Mouse (Mus musculus) forebrain, embryonic 13.5 days (tissue): Measurements from ENCODE around the gene Syngr3. TPM values are rescaled to one million over a fixed set of nuclear protein-coding genes. Genes with fewer than 3 reads are reported as not detected.
A peak's percentile ranks its signal among the peaks of the same experiment; 100 is the strongest.

Experiments used
- ATAC-seq: fragments of 200-750 bp; cut with Nextera tagmentation; 2 replicates; pipeline ENCODE4 v1.8.0; 2017
- H3K27ac ChIP-seq: fragments of 300-500 bp; sonication (generic); 2 replicates; pipeline ENCODE4 v1.5.1; 2015; ENCODE audit warnings: inconsistent platforms, mild to moderate bottlenecking, moderate library complexity
- H3K27me3 ChIP-seq: fragments of 300-500 bp; sonication (generic); 2 replicates; pipeline ENCODE4 v1.6.1; 2015; ENCODE audit warnings: mild to moderate bottlenecking, inconsistent platforms
- H3K36me3 ChIP-seq: fragments of 300-500 bp; sonication (generic); 2 replicates; pipeline ENCODE4 v1.6.1; 2015; ENCODE audit warnings: mild to moderate bottlenecking, inconsistent platforms; ENCODE audit not compliant: poor library complexity, severe bottlenecking
- H3K4me1 ChIP-seq: fragments of 300-500 bp; sonication (generic); 2 replicates; pipeline ENCODE4 v1.6.1; 2015; ENCODE audit warnings: inconsistent platforms
- H3K4me2 ChIP-seq: fragments of 300-500 bp; sonication (generic); 2 replicates; pipeline ENCODE4 v1.6.1; 2015; ENCODE audit warnings: inconsistent platforms, mild to moderate bottlenecking, moderate library complexity
- H3K4me3 ChIP-seq: fragments of 300-500 bp; sonication (generic); 2 replicates; pipeline ENCODE4 v1.5.1; 2015; ENCODE audit warnings: mild to moderate bottlenecking, inconsistent platforms
- H3K9ac ChIP-seq: fragments of 300-500 bp; sonication (generic); 2 replicates; pipeline ENCODE4 v1.6.1; 2015; ENCODE audit warnings: mild to moderate bottlenecking, inconsistent platforms
- H3K9me3 ChIP-seq: fragments of 300-500 bp; sonication (generic); replicated peaks from 2 replicates; pipeline ENCODE4 v1.6.1; 2016; ENCODE audit warnings: inconsistent platforms
- WGBS: fragments of 180-500 bp; shearing (Covaris S2); methylation state at CpG from one replicate; pipeline ENCODE4 v1.1.7; 2015; 5-methylcytosine and 5-hydroxymethylcytosine counted together
- polyA plus RNA-seq: library from polyadenylated mRNA; unstranded; fragments of >200 nt; fragmentation: Nextera tagmentation; extraction: Ambion mirVana; gene quantifications from 2 replicates; pipeline ENCODE4 v1.2.1, GENCODE M21; 2015

The Syngr3 gene
- polyA plus RNA-seq, 1 experiment from 2014 or later = 61.0 TPM

DNA sequence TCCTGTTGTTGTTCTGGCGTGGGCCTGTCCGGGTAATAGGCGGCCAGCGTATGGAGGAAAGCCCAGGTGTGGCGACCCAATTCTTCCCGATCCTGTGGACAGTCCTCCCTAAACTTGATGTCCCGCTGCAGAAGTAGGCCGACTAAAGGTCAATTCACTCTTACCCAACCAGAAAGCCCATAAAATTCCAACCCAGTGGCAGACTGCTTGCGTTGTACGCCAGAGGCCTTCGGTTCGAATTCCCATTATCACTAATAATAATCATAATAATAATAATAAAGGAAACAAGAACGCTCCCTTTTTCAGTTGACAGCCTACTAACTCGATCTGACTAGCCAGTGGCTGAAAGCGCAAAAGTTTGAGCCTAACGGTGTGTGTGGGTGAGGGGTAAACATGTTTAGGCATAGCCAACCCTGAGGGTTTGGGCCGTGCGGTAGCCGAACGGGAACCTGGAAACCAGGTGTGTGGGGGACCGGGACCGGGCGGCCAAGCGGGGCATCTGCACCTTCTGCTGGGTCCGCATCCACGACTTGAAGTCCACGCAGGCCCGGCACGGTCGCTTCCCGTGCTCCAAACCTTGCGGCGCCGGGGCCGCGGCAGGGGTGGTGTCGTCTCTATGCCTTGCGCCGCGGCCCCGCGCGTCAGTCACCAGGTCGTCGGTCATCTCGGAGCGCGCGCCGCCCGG lies 5.7 kb upstream of the Syngr3 start:
- Histone ChIP-seq H3K9ac (peak overlapping the region; percentile 87), H3K4me2 (peak overlapping the region; percentile 66), H3K27me3 (peaks cover 4% of the 10 kb centered on the region), H3K36me3 (peaks cover 26% of the 10 kb centered on the region), H3K27ac (peak overlapping the region; percentile 84), H3K9me3 (no peaks in the 10 kb centered on the region), H3K4me3 (peak overlapping the region; percentile 79), H3K4me1 (peaks cover 35% of the 10 kb centered on the region)
- 5% methylated on average over 48 of the region's 51 CpGs for WGBS
- ATAC-seq = peak; percentile 56

GRCm38 (mm10) chr17:24692385-24692784 lies 2.6 kb upstream of the Syngr3 start:
- peaks cover 15% of the 10 kb centered on the region for H3K36me3 ChIP-seq
- WGBS = 84% methylated on average over 5 of the region's 5 CpGs
- H3K4me2 ChIP-seq = no peak overlapping the region
- no peak overlapping the region for H3K4me3 ChIP-seq
- peaks cover 28% of the 10 kb centered on the region for H3K27me3 ChIP-seq
- ATAC-seq = no peak
- no peak overlapping the region for H3K9ac ChIP-seq
- peaks cover 46% of the 10 kb centered on the region for H3K4me1 ChIP-seq
- no peaks in the 10 kb centered on the region for H3K9me3 ChIP-seq
- no peak overlapping the region for H3K27ac ChIP-seq

GRCm38 (mm10) chr17:24687599-24687998 lies 2.2 kb downstream of the Syngr3 start:
- Histone ChIP-seq H3K9me3 (no peaks in the 10 kb centered on the region), H3K9ac (peak overlapping the region; percentile 46; the same call in 1 of the 2 replicates), H3K36me3 (peaks cover 14% of the 10 kb centered on the region), H3K4me1 (peaks cover 33% of the 10 kb centered on the region), H3K27ac (no peak overlapping the region), H3K4me2 (peak overlapping the region; percentile 58), H3K4me3 (peak overlapping the region; percentile 34), H3K27me3 (peaks cover 37% of the 10 kb centered on the region)
- 16% methylated on average over 23 of the region's 23 CpGs for WGBS
- ATAC-seq = no peak

DNA sequence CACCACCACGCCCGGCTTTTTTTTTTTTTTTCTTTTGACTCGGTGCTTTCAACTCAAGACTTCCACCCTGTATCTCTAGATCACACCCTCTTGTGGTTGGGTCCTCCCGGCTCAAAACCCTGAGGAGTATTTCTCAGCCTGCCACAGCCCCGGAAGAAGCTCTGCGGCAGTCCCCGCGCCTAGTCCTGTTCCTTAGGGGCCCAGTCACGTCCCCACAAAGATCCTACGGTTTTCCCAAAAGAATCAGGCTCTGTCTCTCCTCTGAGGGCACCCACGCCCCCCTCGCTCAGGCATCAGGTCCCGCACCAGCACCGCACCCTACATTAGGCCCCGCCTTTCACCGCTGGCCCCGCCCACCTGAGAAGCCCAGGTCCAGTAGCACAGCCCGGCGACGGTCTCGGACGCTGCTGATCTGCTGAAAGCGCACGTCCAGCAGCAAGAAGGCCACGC lies 2.6 kb downstream of the Syngr3 start:
- peaks cover 37% of the 10 kb centered on the region for H3K27me3 ChIP-seq
- peaks cover 33% of the 10 kb centered on the region for H3K4me1 ChIP-seq
- WGBS = 1% methylated on average over 25 of the region's 25 CpGs
- H3K4me3 ChIP-seq = peak overlapping the region; percentile 34
- no peak for ATAC-seq
- H3K9me3 ChIP-seq = no peaks in the 10 kb centered on the region
- peak overlapping the region; percentile 46 for H3K9ac ChIP-seq
- no peak overlapping the region for H3K27ac ChIP-seq
- H3K36me3 ChIP-seq = peaks cover 14% of the 10 kb centered on the region
- H3K4me2 ChIP-seq = peak overlapping the region; percentile 58

DNA sequence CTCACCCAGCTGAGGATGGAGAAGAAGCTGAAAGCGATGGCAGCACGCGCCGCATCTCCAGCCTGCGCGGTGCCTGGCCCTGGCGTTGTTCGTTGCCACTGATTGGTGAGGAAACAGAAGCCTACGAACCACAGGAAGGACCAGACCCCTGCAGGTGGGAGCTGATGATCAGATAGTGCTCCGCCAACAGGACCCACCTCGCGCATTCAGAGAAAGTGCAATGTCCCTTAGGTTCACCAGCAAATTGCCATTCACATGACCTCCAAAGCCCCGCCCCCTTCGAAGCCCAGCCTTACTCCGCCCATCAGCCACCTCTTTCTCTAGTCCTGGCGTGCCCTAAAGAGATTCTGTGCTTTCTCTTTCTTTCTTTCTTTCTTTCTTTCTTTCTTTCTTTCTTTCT lies 3.2 kb downstream of the Syngr3 start:
- peaks cover 37% of the 10 kb centered on the region for H3K27me3 ChIP-seq
- WGBS = 34% methylated on average over 16 of the region's 16 CpGs
- no peak overlapping the region for H3K4me3 ChIP-seq

DNA sequence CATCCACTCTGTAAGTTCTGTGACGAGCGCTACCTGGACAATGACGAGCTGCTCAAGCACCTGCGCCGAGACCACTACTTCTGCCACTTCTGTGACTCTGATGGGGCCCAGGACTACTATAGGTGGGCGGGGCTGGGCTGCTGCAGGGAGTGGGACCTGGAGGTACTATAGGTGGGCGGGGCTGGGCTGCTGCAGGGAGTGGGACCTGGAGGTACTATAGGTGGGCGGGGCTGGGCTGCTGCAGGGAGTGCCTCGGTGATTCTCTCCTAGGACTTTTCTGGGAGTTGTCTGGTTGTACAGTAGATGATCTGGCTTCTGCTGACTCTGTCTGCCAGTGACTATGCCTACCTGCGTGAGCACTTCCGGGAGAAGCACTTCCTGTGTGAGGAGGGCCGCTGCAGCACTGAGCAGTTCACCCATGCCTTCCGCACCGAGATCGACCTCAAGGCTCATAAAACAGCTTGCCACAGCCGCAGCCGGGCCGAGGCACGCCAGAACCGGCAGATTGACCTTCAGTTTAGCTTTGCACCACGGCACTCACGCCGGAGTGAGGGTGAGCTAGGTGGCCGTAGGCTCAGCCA lies 12.2 kb downstream of the Syngr3 start:
- Histone ChIP-seq H3K36me3 (peaks cover 66% of the 10 kb centered on the region), H3K9ac (no peak overlapping the region), H3K4me3 (no peak overlapping the region), H3K9me3 (no peaks in the 10 kb centered on the region), H3K4me2 (no peak overlapping the region), H3K27me3 (no peaks in the 10 kb centered on the region), H3K27ac (no peak overlapping the region), H3K4me1 (peaks cover 7% of the 10 kb centered on the region; the same call in 1 of the 2 replicates)
- 93% methylated on average over 24 of the region's 24 CpGs for WGBS
- ATAC-seq = no peak

More for the DNA sequence above, 3.2 kb downstream of the Syngr3 start:
- H3K4me2 ChIP-seq = peak overlapping the region; percentile 31
- no peaks in the 10 kb centered on the region for H3K9me3 ChIP-seq
- no peak overlapping the region for H3K9ac ChIP-seq
- peaks cover 16% of the 10 kb centered on the region for H3K36me3 ChIP-seq
- no peak overlapping the region for H3K27ac ChIP-seq
- peaks cover 33% of the 10 kb centered on the region for H3K4me1 ChIP-seq
- ATAC-seq = no peak

DNA sequence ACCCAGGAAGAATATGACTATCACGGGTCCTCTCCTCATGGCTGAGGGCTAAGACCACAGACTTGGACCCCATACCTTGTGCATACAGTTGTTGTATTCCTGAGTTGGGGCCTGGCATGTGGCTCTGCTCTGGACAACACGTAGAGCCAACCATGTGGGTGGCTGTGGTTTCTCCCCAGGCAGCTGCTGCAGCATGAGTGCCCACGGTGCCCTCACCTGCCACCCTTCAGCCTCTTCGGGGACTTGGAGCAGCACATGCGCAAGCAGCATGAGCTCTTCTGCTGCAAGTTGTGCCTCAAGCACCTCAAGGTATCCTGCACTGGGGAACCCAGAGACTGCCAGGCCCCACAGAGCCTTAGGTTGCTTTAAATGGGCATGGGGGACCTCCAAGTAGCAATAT lies 12.9 kb downstream of the Syngr3 start:
- H3K4me3 ChIP-seq = no peak overlapping the region
- H3K4me1 ChIP-seq = peaks cover 13% of the 10 kb centered on the region
- H3K4me2 ChIP-seq = no peak overlapping the region
- WGBS = 96% methylated on average over 5 of the region's 5 CpGs
- H3K27ac ChIP-seq = no peak overlapping the region
- H3K9me3 ChIP-seq = no peaks in the 10 kb centered on the region
- no peak for ATAC-seq
- peaks cover 58% of the 10 kb centered on the region for H3K36me3 ChIP-seq
- H3K9ac ChIP-seq = no peak overlapping the region
- no peaks in the 10 kb centered on the region for H3K27me3 ChIP-seq

- Histone ChIP-seq H3K4me3 (no peak overlapping the region), H3K4me2 (no peak overlapping the region), H3K27me3 (no peaks in the 10 kb centered on the region), H3K27ac (no peak overlapping the region), H3K9me3 (no peaks in the 10 kb centered on the region), H3K36me3 (peaks cover 53% of the 10 kb centered on the region), H3K9ac (no peak overlapping the region), H3K4me1 (peaks cover 20% of the 10 kb centered on the region)
- 48% methylated on average over 2 of the region's 2 CpGs for WGBS
- 0 out of 2 replicates have a peak, but pooled peaks have one; percentile 12 for ATAC-seq
Measured at GRCm38 (mm10) chr17:24676187-24676586, 13.6 kb downstream of the Syngr3 start.

DNA sequence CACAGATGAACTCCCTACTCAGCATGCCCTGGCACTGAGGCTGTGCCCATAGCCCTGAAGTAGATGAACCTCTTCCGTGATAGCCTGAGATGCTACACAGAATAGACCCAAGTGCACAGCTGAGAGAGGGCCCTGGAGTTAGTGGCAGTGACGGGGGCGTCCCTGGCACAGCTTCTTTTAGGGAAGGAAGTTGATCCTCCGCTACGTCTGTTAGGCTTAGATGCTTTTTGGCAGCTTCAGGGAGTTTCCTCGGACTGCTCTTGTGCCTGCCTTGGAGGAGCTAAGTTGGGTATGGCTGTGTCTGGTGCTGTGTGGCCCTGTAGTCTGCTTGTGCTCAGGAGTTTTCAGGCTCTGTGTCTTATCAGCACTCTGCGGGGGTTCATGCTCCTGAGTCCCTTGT lies 15.5 kb downstream of the Syngr3 start:
- no peak overlapping the region for H3K9ac ChIP-seq
- no peak overlapping the region for H3K27ac ChIP-seq
- no peak overlapping the region for H3K4me3 ChIP-seq
- H3K27me3 ChIP-seq = no peaks in the 10 kb centered on the region
- peaks cover 34% of the 10 kb centered on the region for H3K36me3 ChIP-seq
- ATAC-seq = no peak
- no peaks in the 10 kb centered on the region for H3K9me3 ChIP-seq
- no peak overlapping the region for H3K4me2 ChIP-seq
- 82% methylated on average over 7 of the region's 7 CpGs for WGBS
- H3K4me1 ChIP-seq = peaks cover 32% of the 10 kb centered on the region

DNA sequence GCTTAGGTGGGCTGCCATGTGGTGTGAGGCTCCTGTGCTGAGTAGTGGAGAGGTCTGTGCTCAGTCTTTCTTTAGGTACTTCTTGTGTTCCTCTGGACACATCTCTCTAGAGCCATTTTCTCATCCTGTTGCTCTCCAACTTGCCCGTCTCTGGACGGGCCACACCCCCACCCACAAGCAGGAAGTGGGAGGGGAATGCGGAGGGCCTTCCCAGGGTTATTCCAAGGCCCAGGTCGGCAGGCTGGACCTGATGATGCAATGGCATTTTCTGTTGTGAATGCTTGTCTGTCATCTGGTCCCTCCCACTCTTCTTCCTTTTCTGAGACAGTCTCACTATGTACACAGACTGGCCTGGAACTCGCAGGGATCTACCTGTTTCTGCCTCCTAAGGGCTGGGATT lies 17.6 kb downstream of the Syngr3 start:
- Histone ChIP-seq H3K4me2 (peak overlapping the region; percentile 27), H3K4me3 (no peak overlapping the region), H3K36me3 (peaks cover 12% of the 10 kb centered on the region), H3K9ac (peak overlapping the region; percentile 99), H3K9me3 (no peaks in the 10 kb centered on the region), H3K27me3 (no peaks in the 10 kb centered on the region), H3K27ac (no peak overlapping the region), H3K4me1 (peaks cover 41% of the 10 kb centered on the region)
- no peak for ATAC-seq
- 40% methylated on average over 5 of the region's 5 CpGs for WGBS

GRCm38 (mm10) chr17:24671346-24671745 lies 18.4 kb downstream of the Syngr3 start:
- 87% methylated on average over 5 of the region's 5 CpGs for WGBS
- Histone ChIP-seq H3K27me3 (no peaks in the 10 kb centered on the region), H3K36me3 (peaks cover 4% of the 10 kb centered on the region; the same call in 1 of the 2 replicates), H3K4me2 (peak overlapping the region; percentile 92), H3K9ac (peak overlapping the region; percentile 99), H3K27ac (no peak overlapping the region), H3K9me3 (no peaks in the 10 kb centered on the region), H3K4me1 (peaks cover 41% of the 10 kb centered on the region), H3K4me3 (peak overlapping the region; percentile 96)
- ATAC-seq = no peak

GRCm38 (mm10) chr17:24670246-24670844 lies 19.4 kb downstream of the Syngr3 start:
- H3K4me2 ChIP-seq = peak overlapping the region; percentile 92
- H3K27ac ChIP-seq = peak overlapping the region; percentile 86; the same call in 1 of the 2 replicates
- no peaks in the 10 kb centered on the region for H3K27me3 ChIP-seq
- 12% methylated on average over 8 of the region's 8 CpGs for WGBS
- peak overlapping the region; percentile 96 for H3K4me3 ChIP-seq
- no peak for ATAC-seq
- no peaks in the 10 kb centered on the region for H3K9me3 ChIP-seq
- H3K4me1 ChIP-seq = peaks cover 41% of the 10 kb centered on the region
- peak overlapping the region; percentile 99 for H3K9ac ChIP-seq
- 0 out of 2 replicates have a peak, but pooled peaks cover 4% of the 10 kb centered on the region for H3K36me3 ChIP-seq
